Mouse (Mus musculus) bone marrow macrophage, adult 2 months (primary cell): ENCODE measurements at regions not wholly inside any gene's neighbourhood (a gene's known extent, or its start where the extent isn't known, plus 50 kb on each side); places are given as distances from the start of the nearest gene placed in this dataset.
A peak's percentile ranks its signal among the peaks of the same experiment; 100 is the strongest.

Experiments used
- H3K27ac ChIP-seq: 2 replicates; pipeline ENCODE4 v1.5.1; 2012; ENCODE audit warnings: low read depth, low read length; ENCODE audit not compliant: insufficient read depth
- H3K4me1 ChIP-seq: 2 replicates; pipeline ENCODE4 v1.6.1; 2012; ENCODE audit warnings: low read length; ENCODE audit not compliant: control insufficient read depth, insufficient read depth
- H3K4me3 ChIP-seq: 2 replicates; pipeline ENCODE4 v1.5.1; 2012; ENCODE audit warnings: mild to moderate bottlenecking, low read length, moderate library complexity; ENCODE audit not compliant: insufficient read depth
- CTCF ChIP-seq: IDR thresholded peaks from 2 replicates; pipeline ENCODE4 v1.5.1; 2012; ENCODE audit warnings: low read depth, mild to moderate bottlenecking, low read length, moderate library complexity
- POLR2A ChIP-seq: IDR thresholded peaks from 2 replicates; pipeline ENCODE4 v1.6.1; 2012; ENCODE audit warnings: mild to moderate bottlenecking, low read depth, low read length, borderline replicate concordance

DNA sequence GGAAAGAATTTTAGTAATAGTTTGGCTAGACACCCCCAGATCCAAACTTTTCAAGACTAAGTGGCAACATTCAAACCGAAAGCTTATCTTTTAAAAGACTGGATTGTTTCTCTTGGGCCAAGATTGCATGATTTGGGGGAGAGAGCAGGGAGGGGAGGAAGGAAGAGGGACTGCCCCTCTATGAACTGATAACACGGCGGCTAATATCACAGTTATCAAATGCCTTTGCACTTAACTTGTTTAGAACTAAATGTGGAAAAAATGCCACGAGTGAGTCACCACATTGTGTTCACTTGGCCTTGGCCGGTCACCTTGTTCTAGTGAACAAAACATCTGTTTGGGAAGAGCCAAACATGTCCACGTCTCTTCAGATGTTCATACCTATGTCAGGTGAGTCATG, 92.3 kb downstream of the Tes start:
- no peak for TF ChIP-seq CTCF
- TF ChIP-seq POLR2A: no peak
- Histone ChIP-seq H3K27ac (no peak overlapping the region), H3K4me1 (no peaks in the 10 kb centered on the region), H3K4me3 (no peak overlapping the region)

DNA sequence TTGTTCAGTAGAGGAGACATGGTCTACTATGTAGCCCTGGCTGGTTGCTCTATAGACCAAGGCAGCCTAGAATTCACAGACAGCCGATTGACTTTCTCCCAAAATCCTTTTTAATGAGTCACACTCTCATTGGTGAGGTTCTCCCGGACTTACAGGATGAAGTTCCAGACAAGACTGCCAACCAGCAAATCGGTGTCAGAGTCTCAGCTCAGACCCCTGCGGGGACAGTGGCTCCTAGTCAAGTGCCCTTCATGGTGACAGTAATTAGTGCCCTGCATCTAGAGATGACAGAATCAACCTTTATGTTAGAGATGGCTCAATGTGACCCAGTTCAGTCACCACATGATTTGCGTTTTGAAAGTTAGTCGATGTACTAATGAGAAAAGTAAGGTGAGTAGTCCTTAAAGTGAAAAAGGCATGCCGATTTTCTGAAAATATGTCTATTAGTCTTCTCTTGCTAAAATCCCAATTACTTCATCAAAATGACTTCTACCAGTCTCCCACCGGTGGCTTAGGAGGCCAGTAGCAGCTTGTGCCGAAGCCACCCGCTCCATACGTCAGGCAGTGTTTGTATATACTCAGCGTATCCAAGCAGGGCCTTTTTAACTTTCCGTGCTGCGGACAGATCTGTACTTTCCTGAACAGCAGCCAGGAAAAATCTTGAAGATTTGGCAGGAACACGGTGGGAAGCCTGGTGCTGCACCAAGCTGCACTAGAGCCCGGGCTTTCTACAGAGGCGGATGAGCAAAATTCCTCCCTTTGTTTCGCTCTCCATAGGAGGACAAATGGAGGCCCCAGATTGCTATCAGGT, 105.2 kb downstream of the Tes start:
- peaks cover 20% of the 10 kb centered on the region for H3K4me1 ChIP-seq
- no peak for TF ChIP-seq CTCF
- TF ChIP-seq POLR2A: no peak
- no peak overlapping the region for H3K27ac ChIP-seq
- H3K4me3 ChIP-seq: no peak overlapping the region

DNA sequence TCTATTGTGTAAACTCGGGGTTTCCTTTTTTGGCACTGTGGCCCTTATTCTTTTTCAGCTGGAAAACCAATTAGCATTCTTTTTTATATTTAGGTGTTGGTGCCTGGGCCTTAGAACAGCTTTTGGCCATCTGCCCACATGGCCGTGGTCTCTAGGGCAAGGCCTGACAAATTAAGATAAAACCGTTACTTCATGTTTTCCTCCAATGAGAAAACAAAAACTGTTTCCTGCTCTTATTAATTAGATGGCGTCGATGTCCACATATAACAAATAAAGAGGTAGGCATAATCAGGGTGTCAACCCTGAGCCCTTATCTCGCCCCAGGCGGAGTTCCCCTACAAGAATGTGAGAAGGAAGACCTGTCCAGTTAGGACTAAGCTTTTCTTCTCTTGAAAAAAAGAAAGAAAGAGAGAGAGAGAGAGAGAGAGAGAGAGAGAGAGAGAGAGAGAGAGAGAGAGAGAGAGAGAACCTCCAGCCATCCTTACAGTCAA, 105.9 kb downstream of the Tes start:
- Histone ChIP-seq H3K4me3 (no peak overlapping the region), H3K27ac (no peak overlapping the region), H3K4me1 (peaks cover 20% of the 10 kb centered on the region)
- TF ChIP-seq CTCF: no peak
- no peak for TF ChIP-seq POLR2A

DNA sequence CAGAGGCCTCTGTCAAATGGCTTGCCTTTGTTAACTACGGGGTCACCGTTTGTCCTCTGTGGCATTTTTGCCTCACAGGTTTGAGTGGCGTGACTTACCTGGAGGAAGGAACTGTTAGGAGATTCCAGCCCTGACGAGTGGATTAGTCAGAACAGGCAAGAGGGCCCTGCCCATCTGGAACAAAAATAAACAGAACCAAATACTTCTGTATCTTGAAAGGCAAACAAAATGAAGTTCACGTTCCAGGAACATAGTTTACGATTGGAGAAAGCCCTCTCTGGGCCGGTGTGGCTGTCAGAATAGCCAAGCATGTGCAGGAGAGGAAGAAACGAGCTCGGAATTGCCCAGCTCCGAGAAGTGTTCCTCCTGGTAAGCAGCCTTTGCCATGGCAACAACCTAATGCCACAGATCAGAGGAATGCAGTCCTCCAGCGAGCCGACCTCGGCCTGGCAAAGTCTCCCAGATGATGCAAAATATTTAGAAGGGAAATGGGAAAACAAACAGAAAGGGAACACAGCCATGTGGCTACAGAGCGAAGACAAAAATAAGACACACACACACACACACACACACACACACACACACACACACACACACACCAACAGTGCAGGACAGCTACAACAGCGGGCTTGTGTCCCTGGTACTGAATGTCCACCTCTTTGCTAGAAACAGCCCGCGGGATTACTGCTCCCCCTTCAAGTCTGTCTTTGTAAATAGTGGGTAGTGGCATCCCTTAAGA, 106.5 kb downstream of the Tes start:
- H3K4me1 ChIP-seq: peaks cover 20% of the 10 kb centered on the region
- H3K4me3 ChIP-seq: no peak overlapping the region
- TF ChIP-seq POLR2A (no peak), CTCF (no peak)
- no peak overlapping the region for H3K27ac ChIP-seq

DNA sequence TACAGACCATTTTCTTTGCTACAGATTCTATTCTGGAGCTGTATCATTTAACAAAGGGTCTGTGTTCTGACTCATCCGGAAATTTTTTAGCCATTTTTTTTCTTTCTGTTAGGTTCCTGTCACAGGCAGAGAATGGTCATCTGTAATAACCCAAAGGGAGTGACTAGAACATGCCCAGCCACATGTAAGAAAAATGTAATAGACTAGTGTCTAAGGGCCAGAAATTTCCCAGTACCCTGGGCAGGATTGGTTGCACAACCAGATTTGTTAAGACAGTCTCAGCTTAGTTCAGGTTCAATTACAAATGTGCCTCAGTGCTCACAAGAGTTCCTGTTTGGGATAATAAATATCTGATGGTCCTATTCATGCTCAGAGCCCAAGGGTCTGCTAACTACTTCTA, 107.1 kb downstream of the Tes start:
- Histone ChIP-seq H3K27ac (no peak overlapping the region), H3K4me1 (peaks cover 21% of the 10 kb centered on the region), H3K4me3 (no peak overlapping the region)
- TF ChIP-seq POLR2A (no peak), CTCF (no peak)

DNA sequence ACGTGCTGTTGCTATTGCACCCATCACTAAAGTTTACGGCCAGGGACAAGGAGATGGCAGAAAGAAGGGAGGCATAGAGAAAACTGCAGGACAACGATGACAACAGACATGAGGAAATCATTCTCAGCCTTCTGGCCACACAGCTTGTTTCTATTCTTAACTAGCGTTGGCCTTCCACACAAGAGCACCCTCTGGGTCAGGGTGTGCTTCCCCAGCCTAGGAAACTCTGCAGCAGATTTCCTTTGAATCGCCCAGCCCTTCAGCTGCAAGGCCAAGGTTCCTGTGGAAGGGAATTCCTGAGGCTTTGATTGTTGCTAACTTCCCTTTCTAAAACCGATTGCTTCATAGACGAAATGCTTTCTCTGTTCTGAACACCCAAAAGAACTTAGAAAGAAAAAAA, 103.8 kb upstream of the Cav2 start:
- Histone ChIP-seq H3K4me3 (no peak overlapping the region), H3K27ac (peak overlapping the region; percentile 43), H3K4me1 (peaks cover 13% of the 10 kb centered on the region)
- TF ChIP-seq CTCF: no peak
- TF ChIP-seq POLR2A: no peak

DNA sequence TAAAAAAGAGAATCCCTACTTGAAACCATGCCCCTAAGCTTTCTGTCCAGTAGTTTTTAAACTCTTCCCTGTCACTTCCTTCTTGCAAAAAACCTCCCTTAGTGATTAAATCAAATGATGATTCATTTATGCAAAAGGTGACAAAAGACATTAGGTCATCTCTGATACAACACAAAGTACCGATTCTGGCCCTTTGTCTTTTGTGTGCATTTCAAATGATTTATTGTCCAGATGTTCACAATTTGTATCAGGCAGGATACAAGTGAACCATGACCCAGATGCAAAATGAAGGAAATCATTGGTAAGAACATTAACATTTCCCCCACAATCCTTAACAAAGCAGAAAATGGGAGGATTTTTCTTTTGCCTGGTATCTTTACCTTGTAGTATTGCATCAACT, 101.5 kb upstream of the Cav2 start:
- TF ChIP-seq CTCF: no peak
- no peak for TF ChIP-seq POLR2A
- H3K4me3 ChIP-seq: no peak overlapping the region
- H3K27ac ChIP-seq: no peak overlapping the region
- peaks cover 9% of the 10 kb centered on the region for H3K4me1 ChIP-seq

DNA sequence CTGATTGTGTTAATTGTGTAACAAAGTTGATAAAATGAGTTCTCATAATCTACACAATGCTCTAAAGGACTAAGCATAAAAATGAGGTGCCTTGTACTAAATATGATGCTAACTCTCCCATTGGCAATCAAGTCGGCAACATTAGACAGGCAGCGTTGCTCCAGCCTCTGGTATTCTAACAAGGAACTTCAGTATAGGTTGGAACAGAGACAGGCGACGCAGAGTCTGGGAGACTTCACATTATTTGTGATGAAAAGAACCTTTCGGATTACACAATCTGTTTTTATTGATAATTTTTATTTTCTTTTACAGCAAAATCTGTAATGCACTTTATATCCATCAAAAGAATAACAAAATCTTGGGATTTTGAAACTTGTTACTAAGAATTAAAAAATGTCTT, 94.4 kb upstream of the Cav2 start:
- no peak for TF ChIP-seq POLR2A
- no peak for TF ChIP-seq CTCF
- H3K27ac ChIP-seq: no peak overlapping the region
- no peak overlapping the region for H3K4me3 ChIP-seq
- H3K4me1 ChIP-seq: no peaks in the 10 kb centered on the region

DNA sequence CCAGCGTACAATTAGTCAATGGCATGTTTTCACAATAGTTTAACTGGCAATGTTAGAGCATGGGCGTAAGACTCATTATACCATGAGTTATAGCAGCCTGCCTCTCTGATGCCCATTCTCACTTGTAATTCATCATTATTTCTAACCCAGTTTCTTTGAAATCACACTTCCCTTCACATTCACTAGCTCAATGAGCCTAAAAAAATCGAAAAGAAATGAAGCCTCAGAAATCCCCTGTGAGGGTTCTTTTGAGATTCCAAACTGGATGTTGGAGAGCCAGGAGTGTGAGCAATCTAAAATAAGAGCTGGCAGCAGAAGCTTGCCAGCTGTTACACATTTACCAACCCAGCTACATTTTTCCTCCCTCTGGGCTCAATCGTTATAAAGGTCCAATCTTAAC, 93.9 kb upstream of the Cav2 start:
- Histone ChIP-seq H3K27ac (no peak overlapping the region), H3K4me3 (no peak overlapping the region), H3K4me1 (no peaks in the 10 kb centered on the region)
- TF ChIP-seq CTCF (no peak), POLR2A (no peak)

DNA sequence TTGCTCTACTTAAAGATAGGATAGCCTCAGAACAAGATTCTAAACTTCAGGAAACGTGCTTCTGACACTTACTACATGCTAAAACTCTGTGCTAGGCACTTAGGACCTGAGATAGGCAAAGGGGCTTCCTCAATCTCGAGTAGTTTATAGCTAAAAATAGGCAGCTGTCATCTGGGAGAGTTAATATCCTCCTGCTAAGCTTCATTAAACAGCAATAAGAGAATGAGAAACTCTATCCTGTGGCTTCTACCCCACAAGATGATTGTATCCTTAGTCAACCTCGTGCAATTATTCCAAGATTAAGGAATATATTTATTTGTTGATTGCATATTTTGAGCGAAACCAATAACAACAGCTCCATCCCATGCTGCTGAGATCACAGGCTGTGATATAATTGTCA, 85.4 kb upstream of the Cav2 start:
- H3K4me1 ChIP-seq: peaks cover 11% of the 10 kb centered on the region
- H3K27ac ChIP-seq: no peak overlapping the region
- H3K4me3 ChIP-seq: no peak overlapping the region
- TF ChIP-seq CTCF (no peak), POLR2A (no peak)
